Mouse (Mus musculus) midbrain, embryonic 11.5 days (tissue): ENCODE measurements around the gene Plcl2. TPM values are rescaled to one million over a fixed set of nuclear protein-coding genes. Genes with fewer than 3 reads are reported as not detected.

Source experiments
- ATAC-seq: fragments of 200-750 bp; cut with Nextera tagmentation; 2 replicates; pipeline ENCODE4 v1.8.0; 2017; ENCODE audit warnings: moderate TSS enrichment, moderate library complexity; ENCODE audit not compliant: low FRiP score
- DNase-seq: peaks from one replicate; pipeline ENCODE4 v3.0.0; 2015; ENCODE audit warnings: low spot score; ENCODE audit errors: missing footprints
- H3K27ac ChIP-seq: fragments of 300-500 bp; sonication (generic); 2 replicates; pipeline ENCODE4 v1.5.1; 2014; ENCODE audit warnings: low read depth, low read length
- H3K27me3 ChIP-seq: fragments of 300-500 bp; sonication (generic); 2 replicates; pipeline ENCODE4 v1.6.1; 2014; ENCODE audit warnings: mild to moderate bottlenecking, low read length, moderate library complexity, mixed read lengths; ENCODE audit not compliant: control insufficient read depth, insufficient read depth
- H3K36me3 ChIP-seq: fragments of 300-500 bp; sonication (generic); 2 replicates; pipeline ENCODE4 v1.6.1; 2014; ENCODE audit warnings: mild to moderate bottlenecking, low read length, moderate library complexity, mixed read lengths; ENCODE audit not compliant: control insufficient read depth, insufficient read depth
- H3K4me1 ChIP-seq: fragments of 300-500 bp; sonication (generic); 2 replicates; pipeline ENCODE4 v1.6.1; 2014; ENCODE audit warnings: low read length; ENCODE audit not compliant: control insufficient read depth, insufficient read depth
- H3K4me2 ChIP-seq: fragments of 300-500 bp; sonication (generic); 2 replicates; pipeline ENCODE4 v1.6.1; 2014; ENCODE audit warnings: mild to moderate bottlenecking, moderate library complexity
- H3K4me3 ChIP-seq: fragments of 300-500 bp; sonication (generic); 2 replicates; pipeline ENCODE4 v1.5.1; 2014; ENCODE audit warnings: low read depth, low read length
- H3K9ac ChIP-seq: fragments of 300-500 bp; sonication (generic); 2 replicates; pipeline ENCODE4 v1.6.1; 2014; ENCODE audit warnings: low read length
- H3K9me3 ChIP-seq: fragments of 300-500 bp; sonication (generic); 2 replicates; pipeline ENCODE4 v1.6.1; 2016; ENCODE audit warnings: low read length; ENCODE audit not compliant: control insufficient read depth
- WGBS: fragments of 180-500 bp; shearing (Covaris S2); extraction: QIAGEN DNeasy Blood & Tissue Kit; methylation state at CpG from one replicate; pipeline ENCODE4 v1.1.7; 2014; 5-methylcytosine and 5-hydroxymethylcytosine counted together
- polyA plus RNA-seq: library from polyadenylated mRNA; unstranded; fragments of >200 nt; fragmentation: Nextera tagmentation; extraction: Ambion mirVana; gene quantifications from 2 replicates; pipeline ENCODE4 v1.2.1, GENCODE M21; 2014

The Plcl2 gene
- 6.1 and 6.5 TPM in 2 replicates for polyA plus RNA-seq

DNA sequence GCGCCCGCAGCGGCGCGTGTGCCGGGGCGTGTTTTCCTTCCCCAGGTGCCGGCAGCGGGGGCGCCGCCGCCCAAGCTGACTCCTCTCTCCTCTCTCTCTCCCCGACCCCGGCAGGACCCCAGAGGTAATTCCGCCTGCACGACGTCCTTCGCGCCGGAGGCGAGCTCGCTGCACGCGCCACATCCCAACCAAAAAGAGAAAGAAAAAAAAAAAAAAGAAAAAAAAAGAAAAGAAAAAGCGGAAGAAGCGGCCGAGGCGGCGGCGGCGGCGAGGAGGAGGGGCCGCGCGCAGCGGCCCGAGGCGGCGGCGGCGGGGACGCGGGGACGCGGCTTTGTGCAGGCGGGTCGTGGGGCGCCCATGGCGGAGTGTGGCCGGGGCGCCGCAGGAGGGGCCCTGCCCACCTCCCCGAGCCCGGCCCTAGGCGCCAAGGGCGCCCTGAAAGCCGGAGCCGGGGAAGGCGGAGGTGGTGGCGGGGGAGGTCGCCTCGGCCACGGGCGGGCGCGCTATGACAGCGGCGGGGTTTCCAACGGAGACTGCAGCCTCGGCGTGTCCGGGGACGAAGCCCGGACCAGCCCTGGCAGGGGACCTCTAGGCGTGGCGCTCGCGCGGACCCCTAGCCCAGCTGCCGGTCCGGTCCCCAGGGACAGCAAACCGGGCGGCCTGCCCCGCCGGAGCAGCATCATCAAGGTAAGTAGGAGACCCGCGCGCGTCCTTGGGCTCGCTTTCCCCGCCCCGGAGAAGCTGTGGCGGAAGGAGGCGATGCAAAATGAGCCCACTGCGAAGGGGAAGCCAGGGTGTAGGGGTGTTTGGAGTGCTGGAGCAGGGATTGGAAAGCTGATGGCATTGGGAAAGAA lies at the start of gene Plcl2:
Gene Plcl2 (plus strand): TSS at position 153 of the 854 bp plus-strand sequence.
- H3K27me3 ChIP-seq = no peaks in the 10 kb centered on the region; the same call in 1 of the 2 replicates
- H3K4me3 ChIP-seq = peak within 1 kb of the TSS; percentile 82
- no peaks in the 10 kb centered on the region for H3K36me3 ChIP-seq
- peaks cover 11% of the 10 kb centered on the region for H3K4me1 ChIP-seq
- WGBS = under 1% methylated on average over 93 of the region's 95 CpGs
- DNase-seq (peak; percentile 96), ATAC-seq (peak; percentile 72)
- peak within 1 kb of the TSS; percentile 76 for H3K27ac ChIP-seq
- H3K9ac ChIP-seq = peak within 1 kb of the TSS; percentile 93
- H3K9me3 ChIP-seq = no peaks in the 10 kb centered on the region
- peak within 1 kb of the TSS; percentile 71 for H3K4me2 ChIP-seq

DNA sequence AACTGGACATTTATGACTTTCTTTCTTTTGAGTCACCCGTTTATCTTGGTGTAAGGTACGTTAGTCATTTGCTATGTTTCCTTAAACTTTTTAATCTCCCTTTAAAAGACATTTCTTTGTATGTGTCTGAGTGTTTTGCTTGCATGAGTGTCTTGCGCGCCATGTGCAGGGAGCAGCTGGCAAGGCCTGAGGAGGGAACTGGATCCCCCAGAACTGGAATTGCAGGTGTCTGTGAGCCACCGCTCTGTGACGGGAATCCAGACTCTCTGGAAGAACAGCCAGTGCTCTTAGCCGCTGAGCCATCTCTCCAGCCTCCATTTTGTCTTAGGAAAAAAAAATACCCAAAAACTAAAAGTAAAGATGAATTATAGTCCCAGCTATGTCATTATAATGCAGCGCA lies 48.9 kb upstream of the Plcl2 start:
- no peak for DNase-seq
- Histone ChIP-seq H3K4me2 (no peak overlapping the region), H3K36me3 (no peaks in the 10 kb centered on the region), H3K27ac (no peak overlapping the region), H3K9ac (no peak overlapping the region), H3K4me3 (no peak overlapping the region), H3K4me1 (no peaks in the 10 kb centered on the region), H3K27me3 (no peaks in the 10 kb centered on the region), H3K9me3 (no peaks in the 10 kb centered on the region)
- ATAC-seq = no peak
- WGBS = 88% methylated on average over 8 of the region's 8 CpGs

DNA sequence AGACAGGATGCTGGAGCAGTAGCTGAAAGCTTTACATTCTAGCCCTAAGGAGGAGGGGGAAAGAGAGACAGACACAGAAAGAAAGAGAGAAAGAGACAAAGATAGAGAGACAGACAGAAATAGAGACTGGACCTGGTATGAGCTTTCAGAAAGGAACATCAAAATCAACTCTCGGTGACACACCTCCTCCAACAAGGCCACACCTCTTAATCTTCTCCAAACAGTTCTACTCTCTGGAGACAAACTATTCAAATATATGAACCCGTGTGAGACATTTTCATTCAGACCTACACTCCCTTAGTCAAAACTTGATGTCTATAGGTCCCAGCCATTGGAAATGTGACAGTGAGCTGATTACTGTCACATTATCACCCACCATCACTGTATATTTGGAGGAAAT lies 41.8 kb upstream of the Plcl2 start:
- ATAC-seq (no peak), DNase-seq (no peak)
- Histone ChIP-seq H3K4me3 (no peak overlapping the region), H3K9ac (no peak overlapping the region), H3K4me1 (peaks cover 14% of the 10 kb centered on the region), H3K36me3 (no peaks in the 10 kb centered on the region), H3K4me2 (no peak overlapping the region), H3K9me3 (no peaks in the 10 kb centered on the region), H3K27me3 (no peaks in the 10 kb centered on the region), H3K27ac (no peak overlapping the region)
- 94% methylated on average over 2 of the region's 2 CpGs for WGBS

DNA sequence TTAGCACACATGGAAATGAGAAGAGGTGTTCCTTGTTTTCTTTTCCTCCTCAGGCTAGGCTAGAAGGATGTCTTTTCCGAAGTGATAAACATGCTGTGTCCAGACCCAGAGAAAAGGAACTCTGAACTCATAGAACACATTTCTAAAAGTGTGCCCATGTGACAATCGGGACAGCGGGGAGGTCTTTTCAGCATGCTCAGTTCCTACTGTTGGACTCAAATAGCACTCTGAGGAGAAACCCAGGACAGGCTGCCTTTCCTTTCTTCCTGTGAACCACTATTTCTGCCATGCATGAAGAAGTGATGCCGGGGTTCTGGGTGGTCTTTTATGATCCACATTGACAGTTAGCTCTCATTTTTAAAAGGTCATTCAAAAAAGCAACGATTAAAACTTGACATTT lies 40.1 kb upstream of the Plcl2 start:
- Histone ChIP-seq H3K9me3 (no peaks in the 10 kb centered on the region), H3K27ac (no peak overlapping the region), H3K4me2 (no peak overlapping the region), H3K27me3 (no peaks in the 10 kb centered on the region), H3K36me3 (no peaks in the 10 kb centered on the region), H3K9ac (no peak overlapping the region), H3K4me1 (peaks cover 14% of the 10 kb centered on the region), H3K4me3 (no peak overlapping the region)
- 77% methylated on average over 5 of the region's 5 CpGs for WGBS
- DNase-seq = no peak
- ATAC-seq = no peak

DNA sequence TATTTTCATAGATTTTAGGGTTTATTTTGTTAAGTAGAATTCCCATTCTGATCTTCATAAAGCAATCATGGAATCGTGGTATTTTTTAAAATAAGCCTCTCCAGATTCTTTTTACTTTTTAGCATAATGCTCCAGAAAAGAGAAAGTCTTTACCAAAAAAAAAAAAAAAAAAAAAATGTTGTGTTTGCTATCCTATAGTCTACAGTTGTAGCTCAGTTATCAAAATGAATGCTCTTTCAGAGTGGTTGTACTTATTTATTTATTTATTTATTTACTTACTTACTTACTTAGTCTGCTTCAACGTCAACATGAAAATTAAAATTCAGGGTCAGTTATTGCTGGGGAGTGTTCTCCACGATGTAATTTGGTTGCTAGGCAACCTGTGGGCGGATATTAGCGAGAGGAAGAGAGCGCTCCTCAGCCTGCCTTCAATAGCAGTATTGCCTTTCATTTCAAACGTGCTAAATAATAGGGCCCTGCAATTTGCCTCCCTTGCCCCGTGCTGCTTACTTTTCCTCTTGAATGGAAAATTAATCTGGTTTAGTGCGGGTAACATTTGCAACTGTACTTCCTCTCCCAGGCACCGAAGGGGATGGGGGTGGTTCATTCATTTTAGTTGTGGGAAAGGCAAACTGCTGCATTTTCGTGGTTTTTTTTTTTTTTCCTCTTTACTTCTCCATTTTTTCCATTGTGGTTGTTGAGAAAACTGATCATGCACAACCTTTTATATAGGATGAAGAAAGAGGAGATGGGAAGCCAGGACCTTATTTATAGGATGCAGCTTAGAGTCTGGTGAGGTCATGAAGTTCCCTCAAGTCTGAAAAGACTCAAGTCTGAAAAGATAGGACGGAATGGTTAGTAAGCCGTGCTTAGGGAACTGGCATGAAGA lies 39.4 kb upstream of the Plcl2 start:
- Histone ChIP-seq H3K9me3 (no peaks in the 10 kb centered on the region), H3K36me3 (no peaks in the 10 kb centered on the region), H3K27me3 (no peaks in the 10 kb centered on the region), H3K4me3 (no peak overlapping the region), H3K4me2 (peak overlapping the region; percentile 26; the same call in 1 of the 2 replicates), H3K9ac (no peak overlapping the region), H3K27ac (0 out of 2 replicates have a peak overlapping the region, but pooled peaks have one; percentile 22), H3K4me1 (peaks cover 14% of the 10 kb centered on the region)
- peak; percentile 83 for ATAC-seq
- peak; percentile 90 for DNase-seq
- 21% methylated on average over 13 of the region's 13 CpGs for WGBS

DNA sequence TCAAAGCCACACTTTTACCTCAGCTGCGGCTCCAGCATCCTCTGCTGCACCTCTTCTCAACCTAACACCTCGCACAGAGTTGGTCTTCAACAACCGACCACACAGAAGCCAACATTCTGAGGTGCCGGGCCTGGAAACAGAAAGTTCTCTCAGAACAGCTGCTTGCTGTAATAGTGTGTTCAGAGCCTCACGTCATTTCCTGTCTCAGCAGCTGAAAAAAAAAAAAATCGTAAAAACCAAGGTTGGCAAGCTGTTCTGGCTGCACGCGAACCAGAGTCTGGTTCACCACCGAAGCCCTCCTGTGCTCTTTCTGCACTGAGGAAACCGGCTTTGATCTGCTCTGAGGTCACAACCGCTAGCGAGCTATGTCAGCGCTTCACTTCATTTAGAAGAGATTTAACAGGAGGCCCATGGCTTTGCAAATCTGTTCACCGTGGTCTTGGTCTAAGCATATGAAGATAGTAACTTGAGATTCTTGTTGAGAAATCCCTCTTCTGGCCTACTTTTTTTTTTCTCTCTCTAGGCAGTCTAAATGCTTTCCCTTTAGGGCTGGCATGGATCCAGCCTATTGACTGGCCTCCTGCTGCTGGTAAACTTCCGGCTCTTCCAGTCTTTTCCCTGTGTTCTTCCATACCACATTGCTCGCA lies 38.6 kb upstream of the Plcl2 start:
- WGBS = 40% methylated on average over 16 of the region's 16 CpGs
- DNase-seq = peak; percentile 93
- peak overlapping the region; percentile 22; the same call in 1 of the 2 replicates for H3K27ac ChIP-seq
- no peaks in the 10 kb centered on the region for H3K27me3 ChIP-seq
- peak; percentile 49; the same call in 1 of the 2 replicates for ATAC-seq
- H3K9me3 ChIP-seq = no peaks in the 10 kb centered on the region
- no peak overlapping the region for H3K9ac ChIP-seq
- H3K4me3 ChIP-seq = no peak overlapping the region
- no peak overlapping the region; the same call in 1 of the 2 replicates for H3K4me2 ChIP-seq
- H3K4me1 ChIP-seq = peaks cover 14% of the 10 kb centered on the region
- no peaks in the 10 kb centered on the region for H3K36me3 ChIP-seq

DNA sequence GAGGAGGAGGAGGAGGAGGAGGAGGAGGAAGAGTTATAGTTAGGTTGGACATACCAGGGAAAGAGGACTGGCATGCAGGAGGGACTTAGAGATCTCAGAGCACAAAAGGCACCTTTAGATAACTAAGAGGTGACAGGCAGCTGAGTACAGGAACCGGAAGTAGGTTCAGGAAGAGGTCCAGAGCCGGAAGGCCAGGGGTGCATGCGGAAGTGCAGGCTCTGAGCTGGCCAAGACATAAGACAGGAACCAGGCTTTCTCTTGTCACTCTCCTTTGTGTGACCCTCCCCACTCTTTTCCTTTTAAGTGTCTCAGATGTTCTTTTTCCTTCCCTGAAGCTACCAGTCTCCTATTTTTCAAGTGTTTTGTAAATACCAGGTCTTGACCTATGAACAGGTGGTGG lies 38.0 kb upstream of the Plcl2 start:
- Histone ChIP-seq H3K4me2 (no peak overlapping the region), H3K4me3 (no peak overlapping the region), H3K9ac (no peak overlapping the region), H3K27ac (no peak overlapping the region), H3K36me3 (no peaks in the 10 kb centered on the region), H3K9me3 (no peaks in the 10 kb centered on the region), H3K4me1 (peaks cover 14% of the 10 kb centered on the region), H3K27me3 (no peaks in the 10 kb centered on the region)
- 81% methylated on average over 3 of the region's 3 CpGs for WGBS
- ATAC-seq = no peak
- DNase-seq = no peak

DNA sequence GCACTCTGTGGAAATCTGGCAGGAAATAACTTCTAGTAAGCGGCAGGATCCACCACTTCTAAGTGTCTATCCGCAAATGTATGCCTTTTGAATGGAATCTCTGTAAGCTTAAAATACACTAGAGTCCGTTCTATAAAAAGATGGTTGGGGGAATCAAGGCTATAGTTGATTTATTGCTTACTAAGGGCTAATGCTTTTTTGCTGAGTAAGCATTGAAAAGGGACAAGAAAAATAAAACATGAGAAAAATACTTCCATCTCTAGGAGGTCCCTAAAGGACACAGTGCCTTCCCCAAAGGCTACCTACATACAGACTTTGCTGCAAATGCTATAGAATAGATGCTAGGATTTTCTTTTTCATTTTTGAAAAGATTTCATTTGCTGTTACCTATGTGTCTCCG lies 31.9 kb upstream of the Plcl2 start:
- Histone ChIP-seq H3K9ac (no peak overlapping the region), H3K4me1 (no peaks in the 10 kb centered on the region), H3K9me3 (no peaks in the 10 kb centered on the region), H3K4me2 (no peak overlapping the region), H3K36me3 (no peaks in the 10 kb centered on the region), H3K27ac (no peak overlapping the region), H3K27me3 (no peaks in the 10 kb centered on the region), H3K4me3 (no peak overlapping the region)
- 94% methylated on average over 4 of the region's 4 CpGs for WGBS
- ATAC-seq (no peak), DNase-seq (no peak)
